Mouse (Mus musculus): ENCODE measurements around the gene Serpina11.

The Serpina11 gene

GRCm38 (mm10) chr12:103989857-103990256 lies at the start of gene Serpina11:
TSS of gene Serpina11 (minus strand) at chr12:103989957.
- DNase-seq (ENCODE audit: low read depth, low spot score): no peak

- no peak for DNase-seq (ENCODE audit: low read depth, low spot score)
Measured at GRCm38 (mm10) chr12:104038181-104038580, 48.4 kb upstream of the Serpina11 start.

GRCm38 (mm10) chr12:104033752-104034151 lies 44.0 kb upstream of the Serpina11 start:
- DNase-seq (ENCODE audit: low read depth, low spot score): no peak

- DNase-seq (ENCODE audit: low read depth, low spot score): no peak
Measured at GRCm38 (mm10) chr12:104029986-104030385, 40.2 kb upstream of the Serpina11 start.

GRCm38 (mm10) chr12:104015280-104015679 lies 25.5 kb upstream of the Serpina11 start:
- DNase-seq (ENCODE audit: low read depth, low spot score): no peak

GRCm38 (mm10) chr12:104013620-104014019 lies 23.9 kb upstream of the Serpina11 start, which contains the start of gene Serpina9:
TSS of gene Serpina9 (minus strand) at chr12:104013755.
- DNase-seq (ENCODE audit: low read depth, low spot score): no peak

GRCm38 (mm10) chr12:104004689-104005088 lies 14.9 kb upstream of the Serpina11 start:
- no peak for DNase-seq (ENCODE audit: low read depth, low spot score)

- DNase-seq (ENCODE audit: low read depth, low spot score): no peak
Measured at GRCm38 (mm10) chr12:104003238-104003612, 13.5 kb upstream of the Serpina11 start.

GRCm38 (mm10) chr12:104002569-104003237 lies 12.9 kb upstream of the Serpina11 start:
- no peak for DNase-seq (ENCODE audit: low read depth, low spot score)

GRCm38 (mm10) chr12:104000594-104000993 lies 10.8 kb upstream of the Serpina11 start:
- no peak for DNase-seq (ENCODE audit: low read depth, low spot score)

- DNase-seq (ENCODE audit: low read depth, low spot score): no peak
Measured at GRCm38 (mm10) chr12:103999611-104000010, 9.9 kb upstream of the Serpina11 start.

- DNase-seq (ENCODE audit: low read depth, low spot score): no peak
Measured at GRCm38 (mm10) chr12:103996513-103996912, 6.8 kb upstream of the Serpina11 start.

GRCm38 (mm10) chr12:103995292-103996072 lies 5.7 kb upstream of the Serpina11 start:
- peak; percentile 42 for DNase-seq (ENCODE audit: low read depth, low spot score)

GRCm38 (mm10) chr12:103992945-103993344 lies 3.2 kb upstream of the Serpina11 start:
- DNase-seq (ENCODE audit: low read depth, low spot score): no peak

- DNase-seq (ENCODE audit: low read depth, low spot score): no peak
Measured at GRCm38 (mm10) chr12:103989514-103989767, 316 bp downstream of the Serpina11 start.

- no peak for DNase-seq (ENCODE audit: low read depth, low spot score)
Measured at GRCm38 (mm10) chr12:103988754-103989513, 823 bp downstream of the Serpina11 start.

- no peak for DNase-seq (ENCODE audit: low read depth, low spot score)
Measured at GRCm38 (mm10) chr12:103985868-103986267, 3.9 kb downstream of the Serpina11 start.

- DNase-seq (ENCODE audit: low read depth, low spot score): no peak
Measured at GRCm38 (mm10) chr12:103984935-103985334, 4.8 kb downstream of the Serpina11 start.

GRCm38 (mm10) chr12:103981646-103982360 lies 8.0 kb downstream of the Serpina11 start:
- peak; percentile 40 for DNase-seq (ENCODE audit: low read depth, low spot score)

- DNase-seq (ENCODE audit: low read depth, low spot score): no peak
Measured at GRCm38 (mm10) chr12:103978294-103978693, 11.5 kb downstream of the Serpina11 start.

GRCm38 (mm10) chr12:103977846-103978245 lies 11.9 kb downstream of the Serpina11 start:
- no peak for DNase-seq (ENCODE audit: low read depth, low spot score)

- no peak for DNase-seq (ENCODE audit: low read depth, low spot score)
Measured at GRCm38 (mm10) chr12:103977060-103977459, 12.7 kb downstream of the Serpina11 start.

All from brain, embryonic 18.5 days (tissue).